Mouse (Mus musculus): Measurements from ENCODE around the gene Nfatc2.

Nfatc2 gene

GRCm38 (mm10) chr2:168539026-168539425, 62.4 kb downstream of the Nfatc2 start:
- no peak for DNase-seq (ENCODE audit: low read depth, low spot score)

- DNase-seq (ENCODE audit: low read depth, low spot score): no peak
Measured at GRCm38 (mm10) chr2:168532061-168532833, 69.2 kb downstream of the Nfatc2 start.

GRCm38 (mm10) chr2:168528551-168528950, 72.9 kb downstream of the Nfatc2 start:
- no peak for DNase-seq (ENCODE audit: low read depth, low spot score)

- no peak for DNase-seq (ENCODE audit: low read depth, low spot score)
Measured at GRCm38 (mm10) chr2:168527430-168527792, 74.0 kb downstream of the Nfatc2 start.

GRCm38 (mm10) chr2:168526547-168527429, 74.7 kb downstream of the Nfatc2 start:
- no peak for DNase-seq (ENCODE audit: low read depth, low spot score)

GRCm38 (mm10) chr2:168525391-168526154, 75.9 kb downstream of the Nfatc2 start:
- no peak for DNase-seq (ENCODE audit: low read depth, low spot score)

GRCm38 (mm10) chr2:168524905-168525381, 76.5 kb downstream of the Nfatc2 start:
- DNase-seq (ENCODE audit: low read depth, low spot score): no peak

GRCm38 (mm10) chr2:168522247-168522646, 79.2 kb downstream of the Nfatc2 start:
- no peak for DNase-seq (ENCODE audit: low read depth, low spot score)

- DNase-seq (ENCODE audit: low read depth, low spot score): no peak
Measured at GRCm38 (mm10) chr2:168520771-168521170, 80.7 kb downstream of the Nfatc2 start.

GRCm38 (mm10) chr2:168519589-168519988, 81.9 kb downstream of the Nfatc2 start:
- DNase-seq (ENCODE audit: low read depth, low spot score): no peak

GRCm38 (mm10) chr2:168518256-168518659, 83.2 kb downstream of the Nfatc2 start:
- no peak for DNase-seq (ENCODE audit: low read depth, low spot score)

GRCm38 (mm10) chr2:168517774-168518173, 83.7 kb downstream of the Nfatc2 start:
- DNase-seq (ENCODE audit: low read depth, low spot score): no peak

GRCm38 (mm10) chr2:168516717-168517116, 84.7 kb downstream of the Nfatc2 start:
- no peak for DNase-seq (ENCODE audit: low read depth, low spot score)

GRCm38 (mm10) chr2:168515466-168515865, 86.0 kb downstream of the Nfatc2 start:
- no peak for DNase-seq (ENCODE audit: low read depth, low spot score)

- no peak for DNase-seq (ENCODE audit: low read depth, low spot score)
Measured at GRCm38 (mm10) chr2:168514131-168514530, 87.3 kb downstream of the Nfatc2 start.

GRCm38 (mm10) chr2:168511529-168511928, 89.9 kb downstream of the Nfatc2 start:
- no peak for DNase-seq (ENCODE audit: low read depth, low spot score)

- DNase-seq (ENCODE audit: low read depth, low spot score): no peak
Measured at GRCm38 (mm10) chr2:168508469-168509198, 92.8 kb downstream of the Nfatc2 start.

- DNase-seq (ENCODE audit: low read depth, low spot score): no peak
Measured at GRCm38 (mm10) chr2:168504431-168505182, 96.8 kb downstream of the Nfatc2 start.

GRCm38 (mm10) chr2:168503735-168504134, 97.7 kb downstream of the Nfatc2 start:
- no peak for DNase-seq (ENCODE audit: low read depth, low spot score)

- DNase-seq (ENCODE audit: low read depth, low spot score): no peak
Measured at GRCm38 (mm10) chr2:168500750-168501149, 100.7 kb downstream of the Nfatc2 start.
